Mouse (Mus musculus) forebrain, postnatal 0 days (tissue): ENCODE measurements around the gene Gm49318. TPM values are rescaled to one million over a fixed set of nuclear protein-coding genes. Genes with fewer than 3 reads are reported as not detected.

Experiments used
- ATAC-seq: fragments of 200-750 bp; cut with Nextera tagmentation; 2 replicates; pipeline ENCODE4 v1.8.0; 2017; ENCODE audit warnings: mild to moderate bottlenecking, moderate library complexity
- DNase-seq: peaks from one replicate; pipeline ENCODE4 v3.0.0-alpha.2; 2015
- H3K27ac ChIP-seq: fragments of 300-500 bp; sonication (generic); 2 replicates; pipeline ENCODE4 v1.5.1; 2014; ENCODE audit warnings: low read depth, mild to moderate bottlenecking, antibody characterized with exemption, low read length, moderate library complexity, mixed read lengths
- H3K27me3 ChIP-seq: fragments of 300-500 bp; sonication (generic); 2 replicates; pipeline ENCODE4 v1.6.1; 2014; ENCODE audit warnings: mild to moderate bottlenecking, low read length, mixed read lengths; ENCODE audit not compliant: insufficient read depth
- H3K36me3 ChIP-seq: fragments of 300-500 bp; sonication (generic); 2 replicates; pipeline ENCODE4 v1.6.1; 2014; ENCODE audit warnings: mild to moderate bottlenecking, moderate library complexity; ENCODE audit not compliant: insufficient read depth
- H3K4me1 ChIP-seq: fragments of 300-500 bp; sonication (generic); 2 replicates; pipeline ENCODE4 v1.6.1; 2014; ENCODE audit warnings: antibody characterized with exemption; ENCODE audit not compliant: insufficient read depth
- H3K4me2 ChIP-seq: fragments of 300-500 bp; sonication (generic); 2 replicates; pipeline ENCODE4 v1.6.1; 2014; ENCODE audit warnings: low read depth, mild to moderate bottlenecking, moderate library complexity
- H3K4me3 ChIP-seq: fragments of 300-500 bp; sonication (generic); 2 replicates; pipeline ENCODE4 v1.5.1; 2014; ENCODE audit warnings: low read depth, low read length, mixed read lengths
- H3K9ac ChIP-seq: fragments of 300-500 bp; sonication (generic); 2 replicates; pipeline ENCODE4 v1.6.1; 2014; ENCODE audit warnings: mild to moderate bottlenecking
- H3K9me3 ChIP-seq: fragments of 300-500 bp; sonication (generic); 2 replicates; pipeline ENCODE4 v1.6.1; 2016; ENCODE audit warnings: low read length
- CTCF ChIP-seq: sonication (generic); IDR thresholded peaks from 2 replicates; pipeline ENCODE4 v1.5.1; 2016; ENCODE audit warnings: antibody characterized with exemption, control low read depth, low read depth
- WGBS: fragments of 180-500 bp; shearing (Covaris S2); extraction: QIAGEN DNeasy Blood & Tissue Kit; methylation state at CpG from one replicate; pipeline ENCODE4 v1.1.7; 2014; 5-methylcytosine and 5-hydroxymethylcytosine counted together
- polyA plus RNA-seq: library from polyadenylated mRNA; unstranded; fragments of >200 nt; fragmentation: Nextera tagmentation; extraction: Ambion mirVana; gene quantifications from 2 replicates; pipeline ENCODE4 v1.2.1, GENCODE M21; 2015
- total RNA-seq: library from RNA; depleted of rRNA; stranded (reverse); fragments of >200 nt; gene quantifications from 2 replicates; pipeline ENCODE4 v1.2.3, GENCODE M21; 2014

Gene Gm49318
- total and polyA plus RNA-seq, 2 experiments from 2014 or later, result not detected

DNA sequence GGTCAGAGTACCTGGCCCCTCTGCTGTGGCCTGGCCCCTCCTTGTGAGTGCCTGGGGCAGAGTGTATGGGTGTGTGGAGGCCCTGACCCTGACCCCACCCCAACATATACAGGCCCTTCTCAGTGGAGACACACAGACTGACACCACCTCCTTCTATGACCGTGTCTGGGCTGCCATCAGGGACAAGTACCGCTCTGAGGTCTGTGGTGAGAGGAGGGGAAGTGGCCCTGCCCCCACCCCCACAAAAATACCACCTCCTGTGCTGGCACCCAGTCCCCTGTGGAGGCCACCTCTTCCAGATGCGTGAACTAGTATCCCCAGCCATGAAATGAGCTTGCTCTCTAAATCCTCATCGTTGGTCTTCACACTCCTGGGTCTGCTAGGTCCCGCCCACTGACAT, 60.0 kb downstream of the Gm49318 start:
- DNase-seq (no peak), ATAC-seq (no peak)
- WGBS, result 92% methylated on average over 5 of the region's 5 CpGs
- Histone ChIP-seq H3K4me2 (no peak overlapping the region), H3K4me1 (no peaks in the 10 kb centered on the region), H3K36me3 (peaks cover 80% of the 10 kb centered on the region), H3K4me3 (no peak overlapping the region), H3K27me3 (no peaks in the 10 kb centered on the region), H3K9me3 (no peaks in the 10 kb centered on the region), H3K27ac (no peak overlapping the region), H3K9ac (no peak overlapping the region)
- no peak for TF ChIP-seq CTCF

GRCm38 (mm10) chr9:22004546-22004945, 66.5 kb downstream of the Gm49318 start:
- DNase-seq (no peak), ATAC-seq (no peak)
- H3K27ac ChIP-seq, result no peak overlapping the region
- no peaks in the 10 kb centered on the region for H3K9me3 ChIP-seq
- peaks cover 21% of the 10 kb centered on the region for H3K4me1 ChIP-seq
- H3K36me3 ChIP-seq, result peaks cover 48% of the 10 kb centered on the region
- no peak for TF ChIP-seq CTCF
- no peak overlapping the region for H3K4me3 ChIP-seq
- H3K9ac ChIP-seq, result no peak overlapping the region
- WGBS, result 97% methylated on average over 12 of the region's 12 CpGs
- H3K4me2 ChIP-seq, result no peak overlapping the region
- no peaks in the 10 kb centered on the region for H3K27me3 ChIP-seq

- H3K4me3 ChIP-seq, result peak overlapping the region; percentile 85
- ATAC-seq (peak; percentile 19), DNase-seq (no peak)
- peak overlapping the region; percentile 75 for H3K9ac ChIP-seq
- H3K27ac ChIP-seq, result peak overlapping the region; percentile 86
- under 1% methylated on average over 18 of the region's 18 CpGs for WGBS
- H3K27me3 ChIP-seq, result no peaks in the 10 kb centered on the region
- TF ChIP-seq CTCF, result no peak
- peaks cover 21% of the 10 kb centered on the region for H3K4me1 ChIP-seq
- peak overlapping the region; percentile 86 for H3K4me2 ChIP-seq
- peaks cover 35% of the 10 kb centered on the region for H3K36me3 ChIP-seq
- no peaks in the 10 kb centered on the region for H3K9me3 ChIP-seq
Measured at GRCm38 (mm10) chr9:22003163-22003554, 67.9 kb downstream of the Gm49318 start.

DNA sequence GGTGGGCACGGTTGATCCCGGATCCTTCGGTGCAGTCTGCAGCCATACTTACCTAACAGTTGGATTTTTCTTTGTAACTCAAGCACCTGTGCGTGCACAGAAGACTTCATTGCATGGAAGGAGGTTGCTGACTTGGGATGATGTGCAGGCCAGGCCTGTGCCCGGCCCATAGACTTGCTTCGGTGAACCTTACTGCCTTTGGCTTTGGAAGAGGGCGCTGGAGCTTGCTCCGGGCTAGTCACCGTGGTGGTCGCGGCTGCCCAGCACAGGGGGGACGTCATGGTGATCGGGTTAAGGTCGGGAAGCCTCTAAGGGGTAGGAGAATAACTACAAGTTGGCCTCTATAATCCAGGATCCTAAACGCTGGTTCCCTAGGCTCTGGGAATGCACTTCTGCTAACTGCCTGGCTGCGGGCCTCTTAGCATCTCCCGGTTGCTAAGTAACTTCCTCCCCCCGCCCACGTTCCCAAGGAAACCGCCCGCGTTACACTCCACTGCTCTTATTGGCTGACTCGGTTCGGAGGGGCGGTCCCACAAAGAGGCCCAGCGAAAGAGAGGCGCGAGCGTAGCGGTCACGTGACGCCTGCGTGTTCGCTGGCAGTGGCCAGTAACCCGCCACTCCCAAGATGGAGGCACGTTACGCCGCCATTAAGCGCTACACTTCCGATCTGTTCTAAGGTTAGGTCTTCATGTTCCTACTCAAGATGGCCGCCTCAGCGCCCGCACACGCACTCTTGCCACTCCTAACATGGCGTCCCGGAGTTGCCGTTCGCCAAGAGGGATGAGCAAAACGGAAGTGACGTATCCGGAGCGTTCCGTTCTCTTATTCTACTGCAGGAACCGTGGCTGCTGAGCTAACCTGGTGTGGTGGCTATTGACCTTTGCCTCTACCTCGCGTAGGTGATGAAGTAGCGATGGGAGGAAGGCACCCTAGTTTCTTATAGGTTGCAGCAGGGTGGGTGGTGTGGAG, 68.6 kb downstream of the Gm49318 start, which contains the start of the genes Ccdc151 and Prkcsh:
Gene Ccdc151 (minus strand): TSS at position 441 of the 969 bp plus-strand sequence.
Gene Prkcsh (plus strand): TSS at position 613 of the 969 bp plus-strand sequence.
- Histone ChIP-seq H3K9ac (peak within 1 kb of the TSS; percentile 75), H3K4me3 (peak within 1 kb of the TSS; percentile 85), H3K36me3 (peaks cover 29% of the 10 kb centered on the region), H3K27ac (peak within 1 kb of the TSS; percentile 86), H3K27me3 (no peaks in the 10 kb centered on the region), H3K4me1 (peaks cover 21% of the 10 kb centered on the region), H3K4me2 (peak within 1 kb of the TSS; percentile 86), H3K9me3 (no peaks in the 10 kb centered on the region)
- 5% methylated on average over 57 of the region's 57 CpGs for WGBS
- DNase-seq, result peak; percentile 100
- TF ChIP-seq CTCF, result peak; percentile 28; the same call in 1 of the 2 replicates
- peak; percentile 98 for ATAC-seq

- Histone ChIP-seq H3K9me3 (no peaks in the 10 kb centered on the region), H3K4me2 (peak overlapping the region; percentile 76; the same call in 1 of the 2 replicates), H3K9ac (no peak overlapping the region), H3K4me1 (peaks cover 21% of the 10 kb centered on the region), H3K27me3 (no peaks in the 10 kb centered on the region), H3K27ac (0 out of 2 replicates have a peak overlapping the region, but pooled peaks have one; percentile 85), H3K36me3 (peaks cover 24% of the 10 kb centered on the region), H3K4me3 (no peak overlapping the region)
- TF ChIP-seq CTCF, result peak; percentile 31; the same call in 1 of the 2 replicates
- ATAC-seq (no peak), DNase-seq (no peak)
- WGBS, result 79% methylated on average over 4 of the region's 4 CpGs
Measured at GRCm38 (mm10) chr9:22001633-22002032, 69.4 kb downstream of the Gm49318 start.

DNA sequence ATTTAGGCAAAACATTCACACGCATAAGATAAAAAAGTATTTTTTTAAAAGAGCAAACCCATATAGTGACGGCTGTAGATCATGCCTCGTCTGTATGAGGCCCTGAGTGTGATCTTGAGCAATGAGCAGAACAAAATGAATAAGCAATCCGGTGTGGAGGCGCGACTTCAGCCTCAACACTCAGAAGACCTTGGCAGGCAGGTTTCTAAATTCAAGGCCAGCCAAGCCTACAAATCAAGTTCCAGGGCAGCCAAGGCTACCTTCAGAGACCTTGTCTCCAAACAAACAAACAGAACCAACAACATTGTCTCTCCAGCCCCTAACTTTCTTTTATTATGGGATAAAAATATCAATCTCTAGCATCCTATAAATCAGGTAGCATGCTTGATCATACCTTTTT, 70.8 kb downstream of the Gm49318 start:
- DNase-seq, result no peak
- H3K27me3 ChIP-seq, result no peaks in the 10 kb centered on the region
- no peak overlapping the region for H3K9ac ChIP-seq
- no peak overlapping the region for H3K4me3 ChIP-seq
- ATAC-seq, result no peak
- no peak for TF ChIP-seq CTCF
- no peak overlapping the region for H3K4me2 ChIP-seq
- H3K36me3 ChIP-seq, result peaks cover 11% of the 10 kb centered on the region
- no peaks in the 10 kb centered on the region for H3K9me3 ChIP-seq
- peaks cover 21% of the 10 kb centered on the region for H3K4me1 ChIP-seq
- 94% methylated on average over 6 of the region's 6 CpGs for WGBS
- H3K27ac ChIP-seq, result no peak overlapping the region
